10 mouse cellular contexts compared by ENCODE assay signal in genomic region chr5:31218294-31218693, GRCm38 (mm10). TPM values are rescaled to one million over a fixed set of nuclear protein-coding genes. Genes with fewer than 3 reads are reported as not detected.
DNase-seq lines count a peak whose midpoint lies in the region; ATAC-seq lines count a peak whose summit lies in the region.
"Had no signal": no experiment of that assay in that cellular context is flagged by ENCODE, and none has a peak within 500 bp of the region (broad histone marks: within the 10 kb centered on the region; RNA-seq: fewer than 3 reads in every experiment).

No protein-coding gene starts in this region.

- no peaks in the 10 kb centered on the region for H3K36me3 ChIP-seq in neural tube, embryonic 13.5 days
- H3K36me3 ChIP-seq in erythroblast, embryonic 14.5 days (ENCODE audit: control insufficient read depth) = peaks cover 37% of the 10 kb centered on the region

- DNase-seq in heart, adult 11 months = peak; percentile 87
- DNase-seq in heart, postnatal 25 days (ENCODE audit: low spot score) = no peak
- DNase-seq in neural tube, embryonic 10.5 days (ENCODE audit: extremely low spot score, low spot score) = no peak
- DNase-seq in natural killer cell, adult 2 months (ENCODE audit: low spot score in 2 of 2) = peak; percentile 37 to 39
- DNase-seq in kidney, postnatal 4 days = no peak

- no peak for ATAC-seq in neural tube, embryonic 13.5 days (ENCODE audit: low read depth)
- ATAC-seq in frontal cortex, adult (ENCODE audit: low TSS enrichment) = no peak

- no peaks in the 10 kb centered on the region for H3K27me3 ChIP-seq in neural tube, embryonic 13.5 days
- H3K27me3 ChIP-seq in erythroblast, embryonic 14.5 days (ENCODE audit: control insufficient read depth) = no peaks in the 10 kb centered on the region

- H3K9me3 ChIP-seq in neural tube, embryonic 13.5 days = no peaks in the 10 kb centered on the region
- no peaks in the 10 kb centered on the region for H3K9me3 ChIP-seq in erythroblast, embryonic 14.5 days (ENCODE audit: control insufficient read depth, low read length)

- H3K9ac ChIP-seq in neural tube, embryonic 13.5 days = no peak overlapping the region

- H3K4me1 ChIP-seq in neural tube, embryonic 13.5 days (replicated peaks) = peaks cover 29% of the 10 kb centered on the region
- H3K4me1 ChIP-seq in erythroblast, embryonic 14.5 days (ENCODE audit: control insufficient read depth) = peaks cover 60% of the 10 kb centered on the region

- H3K27ac ChIP-seq in neural tube, embryonic 13.5 days (replicated peaks) = no peak overlapping the region

- WGBS in neural tube, embryonic 13.5 days = 60% methylated on average over 7 of the region's 7 CpGs

- intact Hi-C loops in heart, postnatal 25 days (cut with DNase I) = loop anchor here (2.0 to 5.0 kb wide), 2 partner anchors 15 to 109 kb away; partner anchors contain the start of gene Zfp513

- no peak overlapping the region for H3K4me3 ChIP-seq in neural tube, embryonic 13.5 days
- peak overlapping the region; percentile 68 for H3K4me3 ChIP-seq in erythroblast, embryonic 14.5 days (replicated peaks)

- peak overlapping the region; percentile 82; the same call in 1 of the 2 replicates for H3K4me2 ChIP-seq in neural tube, embryonic 13.5 days

RNA-seq across cellular contexts. Expression of gene Ppm1g, which starts 2.2 kb away (rescaled TPM):
- total RNA-seq in heart, postnatal 25 days (2021) = 10 to 100 TPM; 58.5 to 61.7 TPM
- 161 and 170 TPM in 2 replicates for polyA plus RNA-seq in neural tube, embryonic 13.5 days (2015; fragmentation: Nextera tagmentation; extraction: Ambion mirVana)
- polyA plus RNA-seq in erythroblast, embryonic 14.5 days (2012) = 31.4 and 40.0 TPM in 2 replicates

RNA-seq across cellular contexts. Expression of gene Zfp513, which starts 16.2 kb away (rescaled TPM):
- 1 to 10 TPM; 7.3 to 8.1 TPM for total RNA-seq in heart, postnatal 25 days (2021)
- polyA plus RNA-seq in neural tube, embryonic 13.5 days (2015; fragmentation: Nextera tagmentation; extraction: Ambion mirVana) = 15.2 and 19.3 TPM in 2 replicates
- polyA plus RNA-seq in erythroblast, embryonic 14.5 days (2012) = 2.5 TPM in 2 replicates

RNA-seq across cellular contexts. Expression of gene Nrbp1, which starts 22.4 kb away (rescaled TPM):
- 10 to 100 TPM; 74.3 to 80.5 TPM for total RNA-seq in heart, postnatal 25 days (2021)
- 164 and 171 TPM in 2 replicates for polyA plus RNA-seq in neural tube, embryonic 13.5 days (2015; fragmentation: Nextera tagmentation; extraction: Ambion mirVana)
- 2.3 and 2.6 TPM in 2 replicates for polyA plus RNA-seq in erythroblast, embryonic 14.5 days (2012)

RNA-seq across cellular contexts. Expression of gene Gm9970, which starts 22.7 kb away (rescaled TPM):
- total RNA-seq in heart, postnatal 25 days (2021) = not detected
- not detected in 2 replicates for polyA plus RNA-seq in neural tube, embryonic 13.5 days (2015; fragmentation: Nextera tagmentation; extraction: Ambion mirVana)
- not detected in 2 replicates for polyA plus RNA-seq in erythroblast, embryonic 14.5 days (2012)
- total RNA-seq: left cerebral cortex, adult 18-20 months had no signal
- polyA plus RNA-seq: brain, embryonic 14.5 days had no signal

RNA-seq across cellular contexts. Expression of gene Eif2b4, which starts 25.1 kb away (rescaled TPM):
- 10 to 100 TPM; 51.6 to 55.5 TPM for total RNA-seq in heart, postnatal 25 days (2021)
- polyA plus RNA-seq in neural tube, embryonic 13.5 days (2015; fragmentation: Nextera tagmentation; extraction: Ambion mirVana) = 67.5 and 76.4 TPM in 2 replicates
- 32.5 and 34.0 TPM in 2 replicates for polyA plus RNA-seq in erythroblast, embryonic 14.5 days (2012)

Comparison
In these comparisons a context has a peak if more than half of its experiments do, and no peak if none do; other contexts are left out.
1. DNase-seq: peak in heart, adult 11 months (single experiment) and natural killer cell, adult 2 months (2 of 2); none in heart, postnatal 25 days (single experiment), neural tube, embryonic 10.5 days (single experiment) and kidney, postnatal 4 days (0 of 2).
2. RNA of gene Nrbp1, which starts 22.4 kb away (polyA plus RNA-seq): 164 to 171 TPM in neural tube, embryonic 13.5 days; 2.3 to 2.6 TPM in erythroblast, embryonic 14.5 days; every median in the first group is over 10 times any median in the second.